Comparison of ENCODE assay signal across 26 mouse cellular contexts in genomic region chr13:39306851-39307250, GRCm38 (mm10).
DNase-seq lines count a peak whose midpoint lies in the region; ATAC-seq and TF ChIP-seq lines count a peak whose summit lies in the region.
"Had no signal": no experiment of that assay in that cellular context is flagged by ENCODE, and none has a peak within 500 bp of the region (broad histone marks: within the 10 kb centered on the region; RNA-seq: fewer than 3 reads in every experiment).

No protein-coding gene starts in this region.

- no peak for TF ChIP-seq EP300 in heart, adult 2 months (IDR thresholded peaks at IDR 0.05; ENCODE audit: insufficient read depth, low read depth, low read length)

- H3K27ac ChIP-seq in embryonic facial prominence, embryonic 12.5 days, result peak overlapping the region; percentile 18; the same call in 1 of the 2 replicates
- no peak overlapping the region for H3K27ac ChIP-seq in heart, adult 2 months
- no peak overlapping the region for H3K27ac ChIP-seq in midbrain, embryonic 13.5 days
- H3K27ac ChIP-seq: forebrain, embryonic 13.5 days; heart, embryonic 13.5 days; hindbrain, embryonic 13.5 days; limb, embryonic 15.5 days; liver, embryonic 15.5 days; lung, embryonic 15.5 days; midbrain, embryonic 15.5 days; neural tube, embryonic 13.5 days had no signal

- TF ChIP-seq POLR2A in heart, adult 2 months (IDR thresholded peaks at IDR 0.05; ENCODE audit: insufficient read depth, low read depth, low read length), result no peak

- no peak for ATAC-seq in embryonic facial prominence, embryonic 12.5 days (ENCODE audit: insufficient number of reproducible peaks, insufficient read depth, low FRiP score, low TSS enrichment)
- no peak for ATAC-seq in midbrain, embryonic 13.5 days
- ATAC-seq: forebrain, embryonic 13.5 days; inflammation-experienced regulatory T-cells, adult 6 months; midbrain, embryonic 15.5 days had no signal

- H3K27me3 ChIP-seq in embryonic facial prominence, embryonic 12.5 days, result no peaks in the 10 kb centered on the region
- no peaks in the 10 kb centered on the region for H3K27me3 ChIP-seq in heart, adult 2 months (ENCODE audit: control insufficient read depth, insufficient read depth, low read length)
- H3K27me3 ChIP-seq in midbrain, embryonic 13.5 days, result no peaks in the 10 kb centered on the region
- H3K27me3 ChIP-seq: forebrain, embryonic 13.5 days; heart, embryonic 13.5 days; hindbrain, embryonic 13.5 days; limb, embryonic 15.5 days; liver, embryonic 15.5 days; lung, embryonic 15.5 days; midbrain, embryonic 15.5 days; neural tube, embryonic 13.5 days had no signal

- no peaks in the 10 kb centered on the region for H3K36me3 ChIP-seq in embryonic facial prominence, embryonic 12.5 days
- no peaks in the 10 kb centered on the region for H3K36me3 ChIP-seq in heart, adult 2 months (ENCODE audit: control insufficient read depth, insufficient read depth, low read length)
- H3K36me3 ChIP-seq in midbrain, embryonic 13.5 days, result no peaks in the 10 kb centered on the region
- H3K36me3 ChIP-seq: heart, embryonic 13.5 days; hindbrain, embryonic 13.5 days; limb, embryonic 15.5 days; liver, embryonic 15.5 days; lung, embryonic 15.5 days; midbrain, embryonic 15.5 days; neural tube, embryonic 13.5 days had no signal

- 24% methylated on average over 3 of the region's 3 CpGs for WGBS in embryonic facial prominence, embryonic 12.5 days
- WGBS in heart, adult 2 months, result 59% methylated on average over 3 of the region's 3 CpGs
- 81% methylated on average over 3 of the region's 3 CpGs for WGBS in midbrain, embryonic 13.5 days

- H3K9ac ChIP-seq in embryonic facial prominence, embryonic 12.5 days, result no peak overlapping the region
- no peak overlapping the region for H3K9ac ChIP-seq in heart, adult 2 months (ENCODE audit: low read depth, low read length)
- H3K9ac ChIP-seq in midbrain, embryonic 13.5 days (replicated peaks), result no peak overlapping the region
- H3K9ac ChIP-seq: forebrain, embryonic 13.5 days; heart, embryonic 13.5 days; hindbrain, embryonic 13.5 days; limb, embryonic 15.5 days; liver, embryonic 15.5 days; lung, embryonic 15.5 days; midbrain, embryonic 15.5 days; neural tube, embryonic 13.5 days had no signal

- TF ChIP-seq CTCF in heart, adult 2 months (IDR thresholded peaks at IDR 0.05), result no peak

- intact Hi-C loops in heart, adult 2 months (cut with DNase I), result no loop called here

- peaks cover 16% of the 10 kb centered on the region; the same call in 1 of the 2 replicates for H3K4me1 ChIP-seq in embryonic facial prominence, embryonic 12.5 days
- H3K4me1 ChIP-seq in heart, adult 2 months (ENCODE audit: control insufficient read depth, insufficient read depth, low read length), result no peaks in the 10 kb centered on the region
- no peaks in the 10 kb centered on the region for H3K4me1 ChIP-seq in midbrain, embryonic 13.5 days (replicated peaks)
- H3K4me1 ChIP-seq: heart, embryonic 13.5 days; hindbrain, embryonic 13.5 days; liver, embryonic 15.5 days; lung, embryonic 15.5 days; midbrain, embryonic 15.5 days; neural tube, embryonic 13.5 days had no signal

- peak; percentile 26 for DNase-seq in embryo, embryonic 11 days
- DNase-seq in hindlimb bud, embryonic 11.5 days (ENCODE audit: extremely low spot score, low read depth, low spot score), result peak; percentile 39
- DNase-seq in heart, adult 2 months, result no peak
- DNase-seq in adrenal gland, adult (ENCODE audit: inconsistent age in 2 of 2, low spot score in 1 of 2), result no peak
- DNase-seq in thymus, adult 18-20 months, result no peak
- DNase-seq: adrenal gland, postnatal 14 days; cerebellum, adult 2 months; cerebellum, postnatal 25 days; kidney, adult 18-20 months; layer of hippocampus, adult 9-11 months; lung, postnatal 36 days; retina, postnatal 1 day; right cerebral cortex, postnatal 25 days; thymus, postnatal 14 days had no signal

- H3K4me2 ChIP-seq in embryonic facial prominence, embryonic 12.5 days (replicated peaks), result no peak overlapping the region
- no peak overlapping the region for H3K4me2 ChIP-seq in midbrain, embryonic 13.5 days (replicated peaks)
- H3K4me2 ChIP-seq: forebrain, embryonic 13.5 days; heart, embryonic 13.5 days; hindbrain, embryonic 13.5 days; limb, embryonic 15.5 days; liver, embryonic 15.5 days; lung, embryonic 15.5 days; midbrain, embryonic 15.5 days; neural tube, embryonic 13.5 days had no signal

- H3K9me3 ChIP-seq in embryonic facial prominence, embryonic 12.5 days, result no peaks in the 10 kb centered on the region
- H3K9me3 ChIP-seq in midbrain, embryonic 13.5 days, result no peaks in the 10 kb centered on the region
- H3K9me3 ChIP-seq: forebrain, embryonic 13.5 days; heart, embryonic 13.5 days; hindbrain, embryonic 13.5 days; limb, embryonic 15.5 days; liver, embryonic 15.5 days; lung, embryonic 15.5 days; midbrain, embryonic 15.5 days; neural tube, embryonic 13.5 days had no signal

- H3K79me2 ChIP-seq in heart, adult 2 months (replicated peaks; ENCODE audit: control insufficient read depth, insufficient read depth, low read length), result no peaks in the 10 kb centered on the region

- H3K4me3 ChIP-seq in embryonic facial prominence, embryonic 12.5 days, result no peak overlapping the region
- no peak overlapping the region for H3K4me3 ChIP-seq in heart, adult 2 months
- no peak overlapping the region for H3K4me3 ChIP-seq in midbrain, embryonic 13.5 days (replicated peaks)
- H3K4me3 ChIP-seq: forebrain, embryonic 13.5 days; heart, embryonic 13.5 days; hindbrain, embryonic 13.5 days; limb, embryonic 15.5 days; liver, embryonic 15.5 days; lung, embryonic 15.5 days; midbrain, embryonic 15.5 days; myocyte; neural tube, embryonic 13.5 days had no signal

Comparison
In these comparisons a context has a peak if more than half of its experiments do, and no peak if none do; other contexts are left out.
1. DNase-seq: peak in embryo, embryonic 11 days (single experiment) and hindlimb bud, embryonic 11.5 days (single experiment); none in heart, adult 2 months (0 of 2), adrenal gland, adult (0 of 2) and thymus, adult 18-20 months (0 of 2).